In the genomic region with DNA sequence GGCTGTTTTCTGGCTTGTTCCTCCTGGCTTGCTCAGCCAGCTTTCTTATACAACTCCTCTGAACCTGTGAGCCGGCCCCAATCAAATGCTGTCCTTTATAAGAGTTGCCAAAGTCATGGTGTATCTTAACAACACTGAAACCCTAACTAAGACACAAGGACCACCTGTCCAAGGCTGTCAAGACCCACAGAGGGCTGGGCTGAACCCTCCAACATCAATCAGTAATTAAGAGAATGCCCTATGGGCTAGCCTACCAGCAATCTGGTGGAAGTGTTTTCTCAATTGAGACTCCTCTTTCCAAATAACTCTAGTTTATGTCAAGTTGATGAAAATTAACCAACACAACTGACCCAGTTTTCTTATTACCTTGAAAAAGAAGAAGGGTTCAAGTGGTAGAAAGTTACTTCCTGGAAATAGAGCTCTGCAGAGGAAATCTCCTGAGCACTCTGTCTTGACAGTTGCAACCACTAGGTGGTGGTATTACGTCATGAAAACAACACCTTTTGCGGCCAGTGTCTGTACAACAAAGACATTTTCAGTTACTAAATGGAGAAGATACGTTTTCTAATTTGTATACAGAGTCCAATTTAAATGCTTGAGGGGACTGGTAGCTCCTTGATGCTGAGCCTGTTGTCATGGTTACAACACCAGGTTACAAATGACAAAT, we compare ENCODE assay signal across 9 mouse cellular contexts. TPM values are rescaled to one million over a fixed set of nuclear protein-coding genes. Genes with fewer than 3 reads are reported as not detected.
DNase-seq lines count a peak whose midpoint lies in the region; ATAC-seq and TF ChIP-seq lines count a peak whose summit lies in the region.
"Had no signal": no experiment of that assay in that cellular context is flagged by ENCODE, and none has a peak within 500 bp of the region (broad histone marks: within the 10 kb centered on the region; RNA-seq: fewer than 3 reads in every experiment).

No protein-coding gene starts in this region.

- H3K4me1 ChIP-seq in kidney, postnatal 0 days (replicated peaks; ENCODE audit: insufficient read depth, low read length), result no peaks in the 10 kb centered on the region
- H3K4me1 ChIP-seq in liver, postnatal 0 days (ENCODE audit: insufficient read depth), result no peaks in the 10 kb centered on the region
- H3K4me1 ChIP-seq in neural tube, embryonic 12.5 days, result peaks cover 10% of the 10 kb centered on the region; the same call in 1 of the 2 replicates
- H3K4me1 ChIP-seq in stomach, postnatal 0 days (replicated peaks; ENCODE audit: control insufficient read depth, insufficient read depth), result no peaks in the 10 kb centered on the region; the same call in 1 of the 2 replicates

- DNase-seq in B cell, adult 2 months, result peak; percentile 83 to 84
- peak; percentile 81 for DNase-seq in adipocyte (ENCODE audit: low spot score)
- DNase-seq in embryo, embryonic 10.5 days (ENCODE audit: low spot score), result peak; percentile 92
- peak; percentile 51 to 70 for DNase-seq in gastrocnemius, postnatal 4 days (ENCODE audit: low spot score in 2 of 2)
- peak; percentile 94 for DNase-seq in kidney, postnatal 0 days (ENCODE audit: low spot score)
- peak; percentile 67 for DNase-seq in liver, postnatal 0 days
- peak; percentile 71 for DNase-seq in stomach, postnatal 0 days (ENCODE audit: low spot score)

- no peaks in the 10 kb centered on the region for H3K36me3 ChIP-seq in kidney, postnatal 0 days (ENCODE audit: insufficient read depth, low read length)
- no peaks in the 10 kb centered on the region for H3K36me3 ChIP-seq in liver, postnatal 0 days (replicated peaks; ENCODE audit: insufficient read depth, low read length)
- H3K36me3 ChIP-seq in neural tube, embryonic 12.5 days, result no peaks in the 10 kb centered on the region
- H3K36me3 ChIP-seq in stomach, postnatal 0 days (ENCODE audit: control insufficient read depth, insufficient read depth, low read length), result no peaks in the 10 kb centered on the region

- ATAC-seq in kidney, postnatal 0 days (replicated peaks; ENCODE audit: low FRiP score, low read depth), result peak; percentile 51; the same call in 1 of the 2 replicates
- peak; percentile 41; the same call in 1 of the 2 replicates for ATAC-seq in liver, postnatal 0 days
- peak; percentile 71 for ATAC-seq in neural tube, embryonic 12.5 days (ENCODE audit: low FRiP score, low read depth)
- peak; percentile 51; the same call in 1 of the 2 replicates for ATAC-seq in stomach, postnatal 0 days (ENCODE audit: low FRiP score, low TSS enrichment)

- 24% methylated on average over 4 of the region's 4 CpGs for WGBS in kidney, postnatal 0 days
- 23% methylated on average over 4 of the region's 4 CpGs for WGBS in liver, postnatal 0 days (ENCODE audit: insufficient replicate concordance)
- WGBS in neural tube, embryonic 12.5 days, result 25% methylated on average over 4 of the region's 4 CpGs
- WGBS in stomach, postnatal 0 days, result 22% methylated on average over 4 of the region's 4 CpGs

- H3K4me3 ChIP-seq in kidney, postnatal 0 days (replicated peaks; ENCODE audit: low read depth, low read length), result no peak overlapping the region
- H3K4me3 ChIP-seq in liver, postnatal 0 days (ENCODE audit: low read depth, low read length), result no peak overlapping the region
- no peak overlapping the region for H3K4me3 ChIP-seq in neural tube, embryonic 12.5 days
- H3K4me3 ChIP-seq in stomach, postnatal 0 days (ENCODE audit: low read depth, low read length), result no peak overlapping the region
- H3K4me3 ChIP-seq: erythroblast, embryonic 14.5 days had no signal

- H3K27me3 ChIP-seq in kidney, postnatal 0 days (ENCODE audit: insufficient read depth, low read length), result no peaks in the 10 kb centered on the region
- no peaks in the 10 kb centered on the region for H3K27me3 ChIP-seq in liver, postnatal 0 days (ENCODE audit: insufficient read depth, low read length)
- no peaks in the 10 kb centered on the region for H3K27me3 ChIP-seq in neural tube, embryonic 12.5 days (replicated peaks)
- H3K27me3 ChIP-seq in stomach, postnatal 0 days (ENCODE audit: control insufficient read depth, insufficient read depth, low read length), result no peaks in the 10 kb centered on the region

- no peak overlapping the region for H3K4me2 ChIP-seq in kidney, postnatal 0 days (ENCODE audit: low read length)
- no peak overlapping the region for H3K4me2 ChIP-seq in liver, postnatal 0 days (ENCODE audit: low read depth, low read length)
- no peak overlapping the region for H3K4me2 ChIP-seq in neural tube, embryonic 12.5 days (replicated peaks)
- H3K4me2 ChIP-seq in stomach, postnatal 0 days (replicated peaks; ENCODE audit: low read depth), result no peak overlapping the region

- H3K27ac ChIP-seq in kidney, postnatal 0 days, result no peak overlapping the region
- no peak overlapping the region for H3K27ac ChIP-seq in liver, postnatal 0 days (ENCODE audit: low read depth)
- no peak overlapping the region for H3K27ac ChIP-seq in neural tube, embryonic 12.5 days
- H3K27ac ChIP-seq in stomach, postnatal 0 days (replicated peaks), result no peak overlapping the region

- H3K9me3 ChIP-seq in kidney, postnatal 0 days (replicated peaks; ENCODE audit: low read length), result no peaks in the 10 kb centered on the region
- H3K9me3 ChIP-seq in liver, postnatal 0 days (ENCODE audit: low read length), result no peaks in the 10 kb centered on the region
- H3K9me3 ChIP-seq in neural tube, embryonic 12.5 days, result no peaks in the 10 kb centered on the region
- H3K9me3 ChIP-seq in stomach, postnatal 0 days (ENCODE audit: control insufficient read depth, low read length), result no peaks in the 10 kb centered on the region

- no peak for TF ChIP-seq EP300 in liver, postnatal 0 days (IDR thresholded peaks at IDR 0.05; ENCODE audit: low read depth)
- TF ChIP-seq EP300 in stomach, postnatal 0 days (optimal IDR thresholded peaks at IDR 0.05), result no peak

- no peak overlapping the region for H3K9ac ChIP-seq in kidney, postnatal 0 days (ENCODE audit: low read depth, low read length)
- H3K9ac ChIP-seq in liver, postnatal 0 days (replicated peaks), result no peak overlapping the region
- H3K9ac ChIP-seq in neural tube, embryonic 12.5 days, result no peak overlapping the region
- H3K9ac ChIP-seq in stomach, postnatal 0 days (ENCODE audit: low read length), result no peak overlapping the region

- peak; percentile 92 for TF ChIP-seq CTCF in kidney, postnatal 0 days (IDR thresholded peaks at IDR 0.05; ENCODE audit: low read depth)
- TF ChIP-seq CTCF in liver, postnatal 0 days (IDR thresholded peaks at IDR 0.05; ENCODE audit: low read depth), result peak; percentile 89
- peak; percentile 89 for TF ChIP-seq CTCF in stomach, postnatal 0 days (IDR thresholded peaks at IDR 0.05; ENCODE audit: low read depth)

RNA-seq across cellular contexts. Expression of a gene that starts 1.4 kb away (rescaled TPM):
- 10 to 100 TPM; 36.9 to 44.0 TPM for total RNA-seq in gastrocnemius, postnatal 4 days (2021)
- polyA plus RNA-seq in kidney, postnatal 0 days (2015; fragmentation: Nextera tagmentation; extraction: Ambion mirVana), result 41.4 and 44.3 TPM in 2 replicates
- 6.6 and 6.7 TPM in 2 replicates for polyA plus RNA-seq in liver, postnatal 0 days (2015; fragmentation: Nextera tagmentation; extraction: Ambion mirVana)
- 77.2 and 77.3 TPM in 2 replicates for polyA plus RNA-seq in neural tube, embryonic 12.5 days (2016; fragmentation: Nextera tagmentation; extraction: Ambion mirVana)
- polyA plus RNA-seq in stomach, postnatal 0 days (2015; fragmentation: Nextera tagmentation; extraction: Ambion mirVana), result 26.4 and 30.0 TPM in 2 replicates

RNA-seq across cellular contexts. Expression of a gene that starts 35.9 kb away (rescaled TPM):
- total RNA-seq in gastrocnemius, postnatal 4 days (2021), result under 1 TPM; 0.34 to 0.44 TPM
- polyA plus RNA-seq in kidney, postnatal 0 days (2015; fragmentation: Nextera tagmentation; extraction: Ambion mirVana), result 0.45 and 0.46 TPM in 2 replicates
- polyA plus RNA-seq in liver, postnatal 0 days (2015; fragmentation: Nextera tagmentation; extraction: Ambion mirVana), result not detected in 2 replicates
- polyA plus RNA-seq in neural tube, embryonic 12.5 days (2016; fragmentation: Nextera tagmentation; extraction: Ambion mirVana), result 1.1 TPM in 2 replicates
- 0.18 and 0.35 TPM in 2 replicates for polyA plus RNA-seq in stomach, postnatal 0 days (2015; fragmentation: Nextera tagmentation; extraction: Ambion mirVana)
- polyA plus RNA-seq: erythroblast, embryonic 14.5 days had no signal

RNA-seq across cellular contexts. Expression of a gene that starts 36.2 kb away (rescaled TPM):
- 10 to 100 TPM; 27.8 to 31.3 TPM for total RNA-seq in gastrocnemius, postnatal 4 days (2021)
- polyA plus RNA-seq in kidney, postnatal 0 days (2015; fragmentation: Nextera tagmentation; extraction: Ambion mirVana), result 62.0 and 71.2 TPM in 2 replicates
- 26.4 and 29.2 TPM in 2 replicates for polyA plus RNA-seq in liver, postnatal 0 days (2015; fragmentation: Nextera tagmentation; extraction: Ambion mirVana)
- 82.9 and 88.6 TPM in 2 replicates for polyA plus RNA-seq in neural tube, embryonic 12.5 days (2016; fragmentation: Nextera tagmentation; extraction: Ambion mirVana)
- polyA plus RNA-seq in stomach, postnatal 0 days (2015; fragmentation: Nextera tagmentation; extraction: Ambion mirVana), result 52.4 and 55.5 TPM in 2 replicates

RNA-seq across cellular contexts. Expression of a gene that starts 41.4 kb away (rescaled TPM):
- total RNA-seq in gastrocnemius, postnatal 4 days (2021), result 10 to 100 TPM; 34.0 to 41.1 TPM
- polyA plus RNA-seq in kidney, postnatal 0 days (2015; fragmentation: Nextera tagmentation; extraction: Ambion mirVana), result 109 and 119 TPM in 2 replicates
- polyA plus RNA-seq in liver, postnatal 0 days (2015; fragmentation: Nextera tagmentation; extraction: Ambion mirVana), result 295 and 303 TPM in 2 replicates
- 65.3 and 69.1 TPM in 2 replicates for polyA plus RNA-seq in neural tube, embryonic 12.5 days (2016; fragmentation: Nextera tagmentation; extraction: Ambion mirVana)
- polyA plus RNA-seq in stomach, postnatal 0 days (2015; fragmentation: Nextera tagmentation; extraction: Ambion mirVana), result 161 and 178 TPM in 2 replicates

RNA-seq across cellular contexts. Expression of a gene that starts 57.8 kb away (rescaled TPM):
- total RNA-seq in gastrocnemius, postnatal 4 days (2021), result 10 to 100 TPM in 1 of 2 experiments, 1 to 10 TPM in 1; 9.0 to 10.5 TPM
- polyA plus RNA-seq in kidney, postnatal 0 days (2015; fragmentation: Nextera tagmentation; extraction: Ambion mirVana), result 16.0 and 17.7 TPM in 2 replicates
- 19.7 and 20.3 TPM in 2 replicates for polyA plus RNA-seq in liver, postnatal 0 days (2015; fragmentation: Nextera tagmentation; extraction: Ambion mirVana)
- 14.6 and 14.8 TPM in 2 replicates for polyA plus RNA-seq in neural tube, embryonic 12.5 days (2016; fragmentation: Nextera tagmentation; extraction: Ambion mirVana)
- 23.5 and 26.0 TPM in 2 replicates for polyA plus RNA-seq in stomach, postnatal 0 days (2015; fragmentation: Nextera tagmentation; extraction: Ambion mirVana)
